Mouse (Mus musculus): Measurements from ENCODE around the gene Efhd1.

Efhd1 gene

DNA sequence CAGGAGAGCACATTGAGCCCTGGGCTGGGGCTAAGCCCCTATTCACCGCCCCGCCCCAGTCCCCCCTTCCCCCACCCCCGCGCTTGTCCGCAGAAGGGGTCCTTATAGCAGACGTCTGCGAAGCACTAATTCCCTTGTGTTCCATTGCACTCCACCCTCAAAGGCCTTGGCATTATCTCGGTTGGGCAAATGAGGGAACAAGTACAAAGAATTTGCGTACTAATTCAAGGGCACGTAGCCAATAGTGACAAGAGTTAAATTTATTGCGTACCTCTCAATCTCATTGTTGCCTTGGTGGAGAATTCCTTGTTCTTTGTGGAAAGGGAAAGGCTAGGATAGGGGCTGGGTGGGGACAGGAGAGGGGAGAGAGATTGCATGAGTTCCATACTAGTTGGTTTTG, 6.5 kb upstream of the Efhd1 start:
- no peaks in the 10 kb centered on the region for H3K36me3 ChIP-seq (ENCODE audit: control insufficient read depth, insufficient read depth, low read length, poor library complexity, severe bottlenecking)
- DNase-seq (ENCODE audit: low read depth, low spot score): no peak
- H3K27me3 ChIP-seq (ENCODE audit: control insufficient read depth, insufficient read depth, low read length, poor library complexity, severe bottlenecking): no peaks in the 10 kb centered on the region; the same call in 1 of the 2 replicates

DNA sequence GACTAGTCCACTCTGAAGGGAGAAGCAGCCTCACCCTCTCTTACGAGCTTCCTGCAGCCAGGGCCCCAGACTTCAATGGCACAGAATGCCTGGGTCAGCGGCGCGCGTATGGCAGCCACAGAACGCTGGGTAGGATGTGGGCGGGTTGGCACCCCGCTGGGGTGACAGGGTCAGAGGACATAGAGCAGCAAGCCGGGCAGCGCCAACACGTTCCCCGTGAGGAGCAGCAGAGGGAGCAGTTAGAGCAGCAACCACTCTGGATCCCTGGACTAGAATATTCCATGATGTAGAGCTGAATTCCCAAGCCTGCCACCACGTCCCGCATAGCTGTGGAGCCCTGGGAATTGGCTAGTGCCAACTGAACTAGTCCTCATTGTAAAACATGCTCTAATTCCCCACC, 5.7 kb upstream of the Efhd1 start:
- no peaks in the 10 kb centered on the region for H3K36me3 ChIP-seq (ENCODE audit: control insufficient read depth, insufficient read depth, low read length, poor library complexity, severe bottlenecking)
- DNase-seq (ENCODE audit: low read depth, low spot score): no peak
- H3K27me3 ChIP-seq (ENCODE audit: control insufficient read depth, insufficient read depth, low read length, poor library complexity, severe bottlenecking): no peaks in the 10 kb centered on the region; the same call in 1 of the 2 replicates

DNA sequence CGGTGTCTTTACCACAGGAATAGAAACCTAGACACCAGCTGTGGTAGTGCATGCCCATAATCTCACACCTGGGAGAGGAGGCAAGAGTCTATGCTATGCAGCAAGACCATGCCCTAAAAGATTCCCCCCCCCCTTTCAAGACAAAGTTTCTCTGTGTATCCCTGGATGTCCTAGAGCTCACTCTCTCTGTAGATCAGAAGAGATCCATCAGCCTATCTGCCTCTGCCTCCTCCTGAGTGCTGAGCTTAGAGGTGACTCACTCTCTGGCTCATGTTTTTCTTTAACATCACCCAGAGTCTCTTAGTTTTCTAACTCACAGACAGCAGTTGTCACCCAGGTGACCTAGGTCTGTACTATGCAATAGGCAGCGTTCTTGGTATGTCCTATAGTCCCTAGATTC, 4.8 kb upstream of the Efhd1 start:
- H3K36me3 ChIP-seq (ENCODE audit: control insufficient read depth, insufficient read depth, low read length, poor library complexity, severe bottlenecking): no peaks in the 10 kb centered on the region
- no peak for DNase-seq (ENCODE audit: low read depth, low spot score)

DNA sequence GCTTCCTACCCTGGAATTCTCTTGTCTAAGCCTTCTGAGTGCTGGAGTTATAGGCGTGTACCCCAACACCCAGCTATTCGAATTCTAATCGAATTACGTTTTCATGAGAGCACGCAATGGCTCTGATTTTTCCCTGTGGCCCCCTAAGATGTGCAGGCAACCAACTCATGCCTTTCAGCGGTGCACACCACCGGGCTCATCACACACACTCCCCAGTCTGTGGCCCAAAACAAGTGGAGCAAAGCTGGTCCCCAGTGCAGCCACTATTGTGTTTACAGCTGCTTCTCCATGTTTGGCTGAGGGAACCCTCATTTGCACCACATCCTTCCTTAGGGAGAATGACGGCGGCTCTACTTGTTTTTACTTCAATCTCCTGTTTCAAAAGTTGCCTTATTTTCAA, 906 bp upstream of the Efhd1 start:
- DNase-seq (ENCODE audit: low read depth, low spot score): no peak
- H3K36me3 ChIP-seq (ENCODE audit: control insufficient read depth, insufficient read depth, low read length, poor library complexity, severe bottlenecking): no peaks in the 10 kb centered on the region
- H3K27me3 ChIP-seq (ENCODE audit: control insufficient read depth, insufficient read depth, low read length, poor library complexity, severe bottlenecking): no peaks in the 10 kb centered on the region; the same call in 1 of the 2 replicates

More for the DNA sequence above, 4.8 kb upstream of the Efhd1 start:
- no peaks in the 10 kb centered on the region; the same call in 1 of the 2 replicates for H3K27me3 ChIP-seq (ENCODE audit: control insufficient read depth, insufficient read depth, low read length, poor library complexity, severe bottlenecking)

DNA sequence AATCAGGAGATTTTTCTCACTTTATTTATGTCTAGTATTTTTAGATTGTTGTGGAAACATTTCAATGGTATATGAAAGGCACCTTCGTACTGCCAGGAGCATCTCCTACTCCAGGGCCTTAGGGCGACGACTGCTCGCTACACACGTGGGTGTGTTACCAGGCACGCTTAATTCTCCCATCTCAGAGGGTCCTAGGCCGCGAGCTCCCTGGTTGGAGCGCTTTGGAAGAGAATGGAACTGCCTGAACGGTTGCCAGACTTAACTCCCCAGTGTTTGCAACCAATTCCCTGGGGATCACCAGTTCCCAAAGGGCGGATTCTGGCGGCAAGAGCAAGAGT, 398 bp upstream of the Efhd1 start:
- no peaks in the 10 kb centered on the region for H3K27me3 ChIP-seq (ENCODE audit: control insufficient read depth, insufficient read depth, low read length, poor library complexity, severe bottlenecking)
- DNase-seq (ENCODE audit: low read depth, low spot score): no peak
- H3K36me3 ChIP-seq (ENCODE audit: control insufficient read depth, insufficient read depth, low read length, poor library complexity, severe bottlenecking): no peaks in the 10 kb centered on the region

DNA sequence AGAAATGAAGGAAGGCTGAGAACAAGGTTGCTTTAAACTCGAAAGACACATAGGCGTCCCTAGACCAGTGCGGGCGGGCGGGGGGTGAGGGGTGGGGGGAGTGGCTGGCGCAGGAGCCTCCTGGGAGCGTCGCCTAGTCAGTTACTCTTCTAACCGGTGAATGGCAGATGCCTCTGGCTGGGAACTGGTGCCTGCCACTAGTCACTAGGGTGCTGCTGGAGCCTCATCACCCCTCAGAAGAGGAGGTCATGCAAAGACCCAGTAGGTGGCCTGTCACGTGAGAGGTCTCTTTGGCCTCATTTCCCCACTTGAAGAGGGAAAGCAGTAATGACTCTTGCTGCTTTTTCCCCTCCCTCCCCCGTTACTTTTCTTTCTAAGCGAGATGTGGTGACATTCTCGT, 1.0 kb downstream of the Efhd1 start:
- Histone ChIP-seq H3K27me3 (ENCODE audit: control insufficient read depth, insufficient read depth, low read length, poor library complexity, severe bottlenecking) (no peaks in the 10 kb centered on the region), H3K36me3 (ENCODE audit: control insufficient read depth, insufficient read depth, low read length, poor library complexity, severe bottlenecking) (no peaks in the 10 kb centered on the region)
- DNase-seq (ENCODE audit: low read depth, low spot score): peak; percentile 13

DNA sequence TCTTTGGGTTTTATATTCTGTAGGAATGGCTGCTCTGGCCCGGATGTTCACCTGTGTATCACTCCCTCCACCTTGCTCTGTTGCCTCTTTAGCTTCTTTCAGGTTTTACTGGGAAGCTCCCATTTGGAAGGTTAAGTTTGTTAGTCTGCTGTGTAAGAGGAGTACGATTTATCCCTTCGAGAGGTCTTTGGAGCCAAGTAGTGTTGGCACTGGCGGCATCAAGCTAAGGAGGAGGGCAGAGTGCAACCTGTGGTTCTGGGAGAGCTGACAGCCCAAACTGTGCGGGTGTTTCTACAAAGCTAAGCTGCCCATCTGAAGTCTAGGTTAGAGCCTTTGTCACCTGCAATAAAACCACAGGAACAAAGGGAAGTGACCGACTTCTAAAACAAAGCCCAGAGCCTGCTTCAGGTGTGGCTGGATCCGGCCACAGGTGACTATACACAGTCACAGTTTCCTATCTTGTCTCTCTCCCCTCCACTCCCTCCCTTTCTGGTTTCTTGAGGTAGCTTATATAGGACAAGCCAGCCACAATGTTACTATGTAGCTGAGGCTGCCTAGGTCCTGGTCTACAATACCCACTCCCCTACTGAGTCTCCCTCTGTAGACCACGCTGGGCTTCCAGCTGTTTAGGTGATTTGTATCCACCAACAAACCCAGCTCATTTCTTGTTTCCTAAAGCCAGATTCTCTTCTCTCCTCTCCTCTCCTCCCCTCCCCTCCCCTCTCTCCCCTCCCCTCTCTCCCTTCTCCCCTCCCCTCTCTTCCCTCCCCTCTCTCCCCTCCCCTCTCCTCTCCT, 2.3 kb downstream of the Efhd1 start:
- Histone ChIP-seq H3K27me3 (ENCODE audit: control insufficient read depth, insufficient read depth, low read length, poor library complexity, severe bottlenecking) (no peaks in the 10 kb centered on the region), H3K36me3 (ENCODE audit: control insufficient read depth, insufficient read depth, low read length, poor library complexity, severe bottlenecking) (no peaks in the 10 kb centered on the region)
- no peak for DNase-seq (ENCODE audit: low read depth, low spot score)

DNA sequence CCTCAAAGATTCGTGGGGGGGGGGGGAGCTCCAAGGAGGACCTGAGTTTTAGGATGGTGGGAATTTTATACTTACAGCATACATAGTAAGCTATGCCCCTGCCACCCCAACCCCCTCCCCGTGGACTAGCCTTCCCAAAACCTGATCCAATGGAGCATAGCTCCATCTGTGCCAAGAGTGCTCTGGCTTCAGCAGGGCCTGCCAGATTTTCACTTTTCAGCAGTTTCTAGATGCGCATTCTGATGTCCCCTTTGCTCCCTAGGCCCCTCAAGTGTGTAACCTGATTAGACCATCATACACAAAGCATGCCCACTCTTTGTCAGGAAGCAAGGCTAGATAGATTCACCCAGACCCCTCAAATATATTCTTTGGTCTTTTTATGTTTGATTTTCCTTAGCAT, 6.0 kb downstream of the Efhd1 start:
- no peak for DNase-seq (ENCODE audit: low read depth, low spot score)
- H3K36me3 ChIP-seq (ENCODE audit: control insufficient read depth, insufficient read depth, low read length, poor library complexity, severe bottlenecking): no peaks in the 10 kb centered on the region

DNA sequence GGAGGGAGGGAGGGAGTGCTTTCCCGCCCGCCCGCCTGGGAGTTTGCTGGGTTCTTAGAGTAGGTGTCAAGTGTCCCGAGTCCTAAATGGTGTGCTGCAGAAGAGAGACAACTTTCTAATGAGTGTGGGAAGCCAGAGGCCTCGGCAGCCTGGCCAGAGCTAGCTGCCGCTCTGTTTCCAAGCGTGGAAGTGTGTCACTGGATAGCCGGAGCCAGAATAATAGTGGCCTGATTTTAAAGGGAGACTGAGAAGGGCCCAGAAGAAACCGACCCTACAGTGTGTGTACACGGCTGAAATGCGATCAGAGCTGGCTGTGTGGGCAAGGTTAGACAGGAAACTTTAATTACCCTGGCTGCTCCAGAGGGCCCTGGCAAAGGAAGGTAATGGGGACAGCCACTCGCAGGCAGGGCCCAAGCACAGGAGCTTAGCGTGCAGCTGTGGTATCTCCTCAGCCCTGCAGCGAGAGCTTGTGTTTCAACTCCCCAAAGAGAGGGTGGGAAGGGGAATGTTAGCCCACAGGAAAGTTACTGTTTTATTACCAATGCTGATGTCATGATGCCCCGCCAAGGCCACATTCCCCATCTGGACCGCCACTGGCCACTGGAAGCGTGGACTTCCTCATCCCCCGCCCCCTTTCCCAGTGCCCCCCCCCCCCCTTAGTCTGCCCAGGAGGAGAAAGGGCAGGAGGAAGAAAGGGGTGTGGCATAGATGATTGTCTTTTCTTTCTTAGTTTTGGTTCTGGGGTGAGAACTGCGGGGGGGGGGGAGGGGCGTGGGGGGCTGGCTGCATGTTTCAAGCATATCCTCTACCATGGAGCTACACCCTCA, 6.7 kb downstream of the Efhd1 start:
- Histone ChIP-seq H3K36me3 (ENCODE audit: control insufficient read depth, insufficient read depth, low read length, poor library complexity, severe bottlenecking) (no peaks in the 10 kb centered on the region), H3K27me3 (ENCODE audit: control insufficient read depth, insufficient read depth, low read length, poor library complexity, severe bottlenecking) (no peaks in the 10 kb centered on the region; the same call in 1 of the 2 replicates)
- no peak for DNase-seq (ENCODE audit: low read depth, low spot score)

More for the DNA sequence above, 6.0 kb downstream of the Efhd1 start:
- no peaks in the 10 kb centered on the region; the same call in 1 of the 2 replicates for H3K27me3 ChIP-seq (ENCODE audit: control insufficient read depth, insufficient read depth, low read length, poor library complexity, severe bottlenecking)

DNA sequence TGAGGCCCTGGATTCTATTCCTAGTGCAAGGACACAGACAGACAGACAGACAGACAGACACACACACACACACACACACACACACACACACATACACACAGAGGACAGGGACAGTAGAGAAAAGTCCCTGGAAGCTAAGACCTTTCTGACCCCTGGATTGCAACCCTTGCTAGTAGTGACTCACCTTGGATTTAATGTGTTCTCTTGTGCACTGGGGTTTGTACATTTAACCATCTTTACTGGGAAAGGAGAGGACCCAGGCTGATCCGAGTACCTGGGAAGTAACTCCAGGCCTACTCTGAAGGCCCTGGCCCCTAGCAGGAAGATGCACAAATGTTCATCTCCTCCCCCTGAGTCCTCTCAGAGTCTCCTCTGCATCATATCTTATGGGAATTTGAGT, 7.4 kb downstream of the Efhd1 start:
- no peak for DNase-seq (ENCODE audit: low read depth, low spot score)
- H3K27me3 ChIP-seq (ENCODE audit: control insufficient read depth, insufficient read depth, low read length, poor library complexity, severe bottlenecking): no peaks in the 10 kb centered on the region; the same call in 1 of the 2 replicates

DNA sequence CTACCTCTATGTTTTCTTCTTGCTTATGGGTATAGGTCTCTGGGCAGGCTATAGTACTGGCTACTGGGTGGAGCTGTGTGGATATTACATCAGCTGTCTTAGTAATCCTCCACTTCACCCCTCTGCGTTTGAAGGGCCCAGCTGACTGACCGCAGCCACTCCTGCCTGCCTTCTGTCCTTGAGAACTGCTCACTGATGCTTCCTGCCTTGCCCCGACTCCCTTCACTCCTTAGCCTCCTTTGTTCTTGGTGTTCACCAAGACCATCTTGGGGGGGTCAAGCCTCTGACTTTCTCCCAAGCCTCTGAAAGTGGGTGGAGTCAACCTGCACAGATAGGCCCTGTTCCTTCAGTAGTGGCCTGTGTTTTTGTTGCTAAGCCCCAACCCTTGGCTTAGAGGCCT, 8.3 kb downstream of the Efhd1 start:
- Histone ChIP-seq H3K27me3 (ENCODE audit: control insufficient read depth, insufficient read depth, low read length, poor library complexity, severe bottlenecking) (no peaks in the 10 kb centered on the region; the same call in 1 of the 2 replicates), H3K36me3 (ENCODE audit: control insufficient read depth, insufficient read depth, low read length, poor library complexity, severe bottlenecking) (no peaks in the 10 kb centered on the region)
- DNase-seq (ENCODE audit: low read depth, low spot score): no peak

More for the DNA sequence above, 7.4 kb downstream of the Efhd1 start:
- H3K36me3 ChIP-seq (ENCODE audit: control insufficient read depth, insufficient read depth, low read length, poor library complexity, severe bottlenecking): no peaks in the 10 kb centered on the region

DNA sequence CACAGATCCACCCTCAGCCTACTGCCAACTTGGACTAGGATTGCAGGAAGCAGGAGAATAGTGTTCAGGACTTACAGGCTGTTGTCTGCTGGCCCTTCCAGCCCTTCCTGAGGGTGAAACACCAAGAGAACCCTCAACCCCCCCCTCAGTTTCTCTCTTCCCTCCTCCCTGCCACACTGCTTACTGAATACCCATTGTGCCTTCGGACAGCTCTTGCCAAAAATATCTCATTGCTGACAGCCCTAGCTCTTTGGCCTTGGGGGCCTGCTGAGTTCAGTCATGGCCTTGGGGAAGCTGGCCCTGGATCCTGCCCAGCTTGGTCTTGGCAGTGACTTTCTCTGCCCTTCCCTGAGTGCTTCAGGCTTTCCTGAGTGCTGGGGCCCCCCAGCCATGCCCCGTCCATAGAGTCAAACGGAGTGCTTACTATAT, 9.4 kb downstream of the Efhd1 start:
- no peak for DNase-seq (ENCODE audit: low read depth, low spot score)
- Histone ChIP-seq H3K36me3 (ENCODE audit: control insufficient read depth, insufficient read depth, low read length, poor library complexity, severe bottlenecking) (no peaks in the 10 kb centered on the region), H3K27me3 (ENCODE audit: control insufficient read depth, insufficient read depth, low read length, poor library complexity, severe bottlenecking) (no peaks in the 10 kb centered on the region; the same call in 1 of the 2 replicates)

DNA sequence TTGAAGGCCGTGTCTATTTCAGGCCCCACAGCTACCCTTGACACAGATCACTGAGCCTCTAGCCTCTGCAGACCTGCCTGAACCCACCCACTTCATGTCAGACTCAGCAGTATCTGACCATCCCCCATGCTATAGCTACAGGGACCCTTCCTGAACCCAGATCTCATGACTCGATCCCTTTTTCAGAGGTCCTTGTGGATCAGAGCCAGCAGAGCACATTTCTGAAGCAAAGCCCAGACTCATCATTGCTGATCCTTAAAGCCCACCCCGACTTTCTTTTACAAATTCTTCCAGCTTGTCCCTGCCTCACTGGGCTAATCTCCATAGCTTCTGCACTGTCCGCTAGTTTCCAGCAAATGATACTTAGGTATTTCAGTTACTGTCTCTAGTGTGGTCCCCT, 10.0 kb downstream of the Efhd1 start:
- no peak for DNase-seq (ENCODE audit: low read depth, low spot score)
- no peaks in the 10 kb centered on the region for H3K36me3 ChIP-seq (ENCODE audit: control insufficient read depth, insufficient read depth, low read length, poor library complexity, severe bottlenecking)
- H3K27me3 ChIP-seq (ENCODE audit: control insufficient read depth, insufficient read depth, low read length, poor library complexity, severe bottlenecking): no peaks in the 10 kb centered on the region; the same call in 1 of the 2 replicates

DNA sequence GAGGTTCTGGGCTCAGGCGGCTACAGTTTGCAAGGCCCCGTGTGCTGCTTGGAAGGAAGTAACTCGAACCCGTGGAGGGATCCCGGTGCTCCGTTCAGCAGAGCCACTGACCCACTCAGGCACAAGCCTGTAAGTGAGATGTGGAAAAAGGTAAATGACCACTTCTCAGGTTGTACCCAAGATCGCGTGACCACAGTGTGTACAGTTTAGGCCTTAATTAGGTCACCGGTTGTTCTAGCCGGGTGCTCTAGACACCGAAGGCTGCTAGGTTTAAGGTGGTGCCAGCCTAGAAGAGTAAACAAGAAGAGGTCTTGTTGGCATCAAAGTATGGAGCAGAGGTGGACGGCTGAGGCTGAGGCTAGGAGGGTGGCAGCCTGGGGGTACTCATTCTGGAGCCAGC, 11.0 kb downstream of the Efhd1 start:
- Histone ChIP-seq H3K36me3 (ENCODE audit: control insufficient read depth, insufficient read depth, low read length, poor library complexity, severe bottlenecking) (no peaks in the 10 kb centered on the region), H3K27me3 (ENCODE audit: control insufficient read depth, insufficient read depth, low read length, poor library complexity, severe bottlenecking) (no peaks in the 10 kb centered on the region; the same call in 1 of the 2 replicates)
- no peak for DNase-seq (ENCODE audit: low read depth, low spot score)

DNA sequence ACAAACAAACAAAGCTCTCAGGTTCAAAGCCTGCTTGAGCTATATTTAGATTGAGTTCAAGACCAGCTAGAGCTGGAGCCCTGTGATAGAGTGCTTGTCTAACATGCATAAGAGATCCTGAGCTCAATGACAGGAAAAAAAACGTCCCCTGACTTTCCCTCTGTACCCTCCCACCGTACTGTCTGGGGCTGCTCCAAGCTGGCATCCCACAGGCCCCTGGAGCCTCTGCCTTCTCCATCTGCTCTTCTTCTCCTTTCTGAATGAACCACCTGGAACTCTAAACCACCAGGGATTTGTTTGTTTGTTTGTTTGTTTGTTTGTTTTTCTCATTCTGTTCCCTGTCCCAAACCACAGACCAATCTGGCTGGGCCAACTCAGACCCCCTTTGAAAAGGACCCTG, 11.9 kb downstream of the Efhd1 start:
- no peaks in the 10 kb centered on the region for H3K36me3 ChIP-seq (ENCODE audit: control insufficient read depth, insufficient read depth, low read length, poor library complexity, severe bottlenecking)
- no peak for DNase-seq (ENCODE audit: low read depth, low spot score)
- H3K27me3 ChIP-seq (ENCODE audit: control insufficient read depth, insufficient read depth, low read length, poor library complexity, severe bottlenecking): no peaks in the 10 kb centered on the region; the same call in 1 of the 2 replicates

Measured in splenic B cell, adult 2 months (primary cell).